Mouse (Mus musculus): ENCODE measurements around the gene Cdkal1. TPM values are rescaled to one million over a fixed set of nuclear protein-coding genes. Genes with fewer than 3 reads are reported as not detected.

Cdkal1 gene
- polyA plus RNA-seq, 1 experiment from 2014 or later, result 21.6 TPM

DNA sequence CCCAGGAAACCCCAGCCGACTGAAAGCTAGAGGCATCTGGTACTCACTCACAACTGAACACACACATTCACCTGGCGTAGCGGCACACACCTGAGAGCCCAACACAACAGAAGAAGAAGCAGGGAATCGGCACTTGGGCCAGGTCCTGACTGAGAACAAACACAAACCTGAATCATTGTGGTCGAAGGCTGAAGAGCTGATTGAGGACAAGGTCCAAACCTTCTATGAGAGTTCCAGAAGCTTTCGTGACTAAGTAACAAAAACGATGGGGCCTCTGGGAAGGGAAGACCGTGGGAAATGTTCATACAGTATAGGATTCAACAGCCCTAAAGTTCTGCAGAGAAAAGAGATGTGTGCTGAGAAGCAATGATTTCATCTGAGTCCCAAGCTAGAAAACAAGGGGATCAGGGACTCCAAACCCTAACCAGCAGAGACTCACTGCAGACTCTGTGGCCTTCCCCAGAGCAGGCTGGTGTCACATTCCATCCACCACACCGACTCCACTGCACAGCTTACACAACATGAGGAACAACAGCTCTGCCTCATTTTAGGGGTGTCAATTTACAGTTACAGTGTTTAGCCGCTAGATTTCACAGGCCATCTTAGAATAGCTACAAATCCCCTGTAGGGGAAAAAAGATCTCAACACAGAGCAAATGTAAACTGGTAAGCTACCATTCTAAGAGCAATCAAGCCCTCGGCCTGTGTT, 175.8 kb downstream of the Cdkal1 start:
- H3K27ac ChIP-seq (replicated peaks), result no peak overlapping the region
- no peaks in the 10 kb centered on the region for H3K9me3 ChIP-seq
- H3K36me3 ChIP-seq, result no peaks in the 10 kb centered on the region
- no peaks in the 10 kb centered on the region for H3K27me3 ChIP-seq
- H3K4me2 ChIP-seq, result no peak overlapping the region
- no peak overlapping the region for H3K4me3 ChIP-seq
- H3K9ac ChIP-seq, result no peak overlapping the region
- WGBS, result 93% methylated on average over 11 of the region's 11 CpGs
- H3K4me1 ChIP-seq (replicated peaks), result no peaks in the 10 kb centered on the region
- ATAC-seq (ENCODE audit: low read depth), result no peak

DNA sequence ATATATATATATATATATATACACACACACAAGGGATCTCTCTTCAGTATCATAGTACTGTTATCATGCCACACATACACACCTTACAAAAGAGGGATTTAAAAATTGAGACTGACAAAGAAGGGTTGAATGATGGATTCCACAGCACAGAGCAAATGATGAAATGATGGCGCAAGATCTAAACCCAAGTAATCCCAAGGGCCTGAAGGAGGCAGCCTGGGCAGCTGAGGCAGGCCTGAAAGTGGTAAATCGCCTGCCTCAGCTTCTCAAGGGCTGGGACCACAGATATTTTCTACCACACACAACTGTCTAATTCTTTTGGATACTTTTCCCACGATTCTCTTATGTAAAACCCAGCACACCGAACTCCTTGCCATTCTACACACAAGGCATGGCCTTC, 177.9 kb downstream of the Cdkal1 start:
- Histone ChIP-seq H3K27ac (replicated peaks) (no peak overlapping the region), H3K4me1 (replicated peaks) (no peaks in the 10 kb centered on the region), H3K36me3 (no peaks in the 10 kb centered on the region), H3K9ac (no peak overlapping the region), H3K27me3 (no peaks in the 10 kb centered on the region), H3K4me2 (no peak overlapping the region), H3K4me3 (no peak overlapping the region), H3K9me3 (no peaks in the 10 kb centered on the region)
- WGBS, result 92% methylated on average over 4 of the region's 4 CpGs
- ATAC-seq (ENCODE audit: low read depth), result no peak

DNA sequence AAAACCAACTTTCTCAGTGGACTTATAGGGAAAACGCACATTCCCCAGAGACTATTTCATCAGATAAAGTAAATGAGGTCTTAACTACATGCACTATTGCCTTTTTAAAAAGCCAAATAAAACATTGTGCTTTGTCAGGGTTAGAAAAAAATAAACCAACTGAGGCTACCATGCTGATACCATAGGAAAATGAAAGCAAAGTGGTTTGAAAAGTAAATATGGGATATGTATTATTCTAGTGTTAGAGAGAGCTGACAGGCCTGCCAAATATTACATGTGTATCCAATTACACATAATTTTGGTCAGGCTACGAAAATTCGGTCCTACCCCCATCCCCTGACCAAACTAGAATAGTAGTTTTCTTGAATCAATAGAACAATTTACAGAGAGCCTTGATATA, 184.8 kb downstream of the Cdkal1 start:
- Histone ChIP-seq H3K4me3 (no peak overlapping the region), H3K9ac (no peak overlapping the region), H3K27me3 (no peaks in the 10 kb centered on the region), H3K36me3 (no peaks in the 10 kb centered on the region), H3K4me1 (replicated peaks) (0 out of 2 replicates have a peak, but pooled peaks cover 3% of the 10 kb centered on the region), H3K9me3 (no peaks in the 10 kb centered on the region), H3K27ac (replicated peaks) (no peak overlapping the region), H3K4me2 (no peak overlapping the region)
- 80% methylated on average over 3 of the region's 3 CpGs for WGBS
- no peak for ATAC-seq (ENCODE audit: low read depth)

DNA sequence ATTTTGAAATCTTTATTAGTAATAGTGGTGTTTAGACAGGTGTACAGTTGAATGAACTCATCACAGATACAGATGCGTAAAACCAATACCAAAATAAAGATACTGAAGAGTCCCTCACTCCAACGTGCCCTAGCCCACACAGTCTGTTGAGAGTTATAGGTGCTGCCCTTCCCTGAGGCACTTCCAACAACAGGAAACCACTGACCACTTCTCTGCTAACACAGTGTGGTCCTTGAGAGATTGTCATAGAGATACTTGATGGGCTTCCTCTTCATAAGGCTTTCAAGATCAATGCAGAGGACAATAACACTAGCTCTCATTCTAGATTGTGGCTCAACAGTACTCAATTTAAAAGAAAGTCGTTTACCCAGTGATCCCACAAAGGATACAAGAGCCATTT, 191.6 kb downstream of the Cdkal1 start:
- H3K4me2 ChIP-seq, result no peak overlapping the region
- H3K4me3 ChIP-seq, result no peak overlapping the region
- no peaks in the 10 kb centered on the region for H3K4me1 ChIP-seq (replicated peaks)
- WGBS, result 76% methylated on average over 3 of the region's 3 CpGs
- H3K27ac ChIP-seq (replicated peaks), result no peak overlapping the region
- H3K36me3 ChIP-seq, result no peaks in the 10 kb centered on the region
- H3K27me3 ChIP-seq, result no peaks in the 10 kb centered on the region
- H3K9ac ChIP-seq, result no peak overlapping the region
- no peak for ATAC-seq (ENCODE audit: low read depth)
- no peaks in the 10 kb centered on the region for H3K9me3 ChIP-seq

DNA sequence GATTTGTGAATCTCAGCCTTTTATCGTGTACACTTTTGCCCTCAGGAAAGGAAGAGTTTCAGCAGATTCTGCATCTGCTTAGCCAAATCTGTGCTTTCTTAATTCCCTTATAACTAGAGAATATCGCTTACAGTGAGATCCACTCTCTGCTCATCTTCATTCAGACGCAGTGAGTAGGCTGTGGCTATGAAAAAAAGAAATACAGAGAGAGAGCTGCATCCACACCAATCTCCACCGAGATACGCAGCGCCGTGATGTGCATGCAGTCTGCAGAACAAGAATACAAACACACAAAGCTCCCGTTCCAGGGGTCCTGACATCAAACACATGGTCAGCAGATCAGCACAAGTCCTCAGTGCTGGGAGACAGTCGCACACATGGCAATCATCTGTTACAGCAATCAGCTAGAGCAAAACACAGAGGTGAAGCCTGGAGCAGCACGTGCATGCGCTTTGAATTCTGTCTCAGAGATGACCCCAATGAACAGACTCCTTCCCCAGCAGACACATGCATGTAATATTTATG, 199.6 kb downstream of the Cdkal1 start:
- no peaks in the 10 kb centered on the region for H3K27me3 ChIP-seq

DNA sequence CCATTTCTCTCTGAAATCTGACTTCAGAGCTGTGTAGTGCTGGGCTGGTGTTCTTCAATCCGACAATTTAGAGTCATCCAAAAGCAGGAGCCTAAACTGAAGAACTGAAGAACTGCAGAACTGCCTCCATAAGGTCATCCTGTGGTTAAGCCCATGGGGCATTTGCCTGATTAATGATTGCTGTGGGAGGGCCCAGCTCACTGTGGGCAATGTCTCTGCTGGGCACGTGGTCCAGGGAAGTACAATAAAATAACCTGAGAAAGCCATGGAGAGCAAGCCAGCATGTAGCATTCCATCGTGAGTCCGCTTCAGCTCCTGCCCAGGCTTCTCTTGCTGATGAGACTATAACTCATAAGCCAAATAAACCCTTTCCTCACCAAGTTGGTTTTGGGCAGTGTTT, 202.1 kb downstream of the Cdkal1 start:
- H3K27me3 ChIP-seq, result no peaks in the 10 kb centered on the region
- no peaks in the 10 kb centered on the region for H3K4me1 ChIP-seq (replicated peaks)
- H3K36me3 ChIP-seq, result no peaks in the 10 kb centered on the region
- H3K9me3 ChIP-seq, result no peaks in the 10 kb centered on the region
- no peak for ATAC-seq (ENCODE audit: low read depth)
- H3K4me2 ChIP-seq, result no peak overlapping the region
- H3K4me3 ChIP-seq, result no peak overlapping the region
- H3K9ac ChIP-seq, result no peak overlapping the region
- H3K27ac ChIP-seq (replicated peaks), result no peak overlapping the region
- 43% methylated on average over 4 of the region's 4 CpGs for WGBS

More for the DNA sequence above, 199.6 kb downstream of the Cdkal1 start:
- no peak overlapping the region for H3K4me3 ChIP-seq
- no peak overlapping the region for H3K9ac ChIP-seq
- H3K4me1 ChIP-seq (replicated peaks), result no peaks in the 10 kb centered on the region
- H3K9me3 ChIP-seq, result no peaks in the 10 kb centered on the region
- ATAC-seq (ENCODE audit: low read depth), result no peak
- no peaks in the 10 kb centered on the region for H3K36me3 ChIP-seq
- WGBS, result 85% methylated on average over 11 of the region's 11 CpGs
- no peak overlapping the region for H3K4me2 ChIP-seq
- no peak overlapping the region for H3K27ac ChIP-seq (replicated peaks)

DNA sequence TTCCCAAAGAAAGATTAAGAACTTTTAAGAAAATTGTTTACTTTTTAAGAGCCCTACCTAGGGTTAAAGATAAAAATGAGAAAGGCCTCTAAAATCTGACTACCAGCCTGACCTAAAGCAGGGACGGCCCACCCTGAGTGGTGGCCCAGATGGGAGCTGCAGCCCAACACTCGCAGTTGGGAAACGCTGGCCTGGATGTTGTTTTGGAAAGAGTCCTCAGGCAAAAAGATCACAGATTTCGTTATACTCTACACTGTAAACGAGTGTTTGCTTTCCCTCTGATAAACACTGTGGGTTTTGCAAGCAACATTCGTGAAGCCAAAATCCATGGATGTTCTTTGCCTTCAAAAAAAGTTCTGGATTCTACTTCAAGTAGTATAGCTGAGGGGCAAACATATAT, 202.7 kb downstream of the Cdkal1 start:
- no peaks in the 10 kb centered on the region for H3K4me1 ChIP-seq (replicated peaks)
- no peak for ATAC-seq (ENCODE audit: low read depth)
- no peaks in the 10 kb centered on the region for H3K9me3 ChIP-seq
- no peaks in the 10 kb centered on the region for H3K27me3 ChIP-seq
- WGBS, result 90% methylated on average over 6 of the region's 6 CpGs
- no peaks in the 10 kb centered on the region for H3K36me3 ChIP-seq
- H3K4me2 ChIP-seq, result no peak overlapping the region
- no peak overlapping the region for H3K27ac ChIP-seq (replicated peaks)
- no peak overlapping the region for H3K4me3 ChIP-seq
- H3K9ac ChIP-seq, result no peak overlapping the region

DNA sequence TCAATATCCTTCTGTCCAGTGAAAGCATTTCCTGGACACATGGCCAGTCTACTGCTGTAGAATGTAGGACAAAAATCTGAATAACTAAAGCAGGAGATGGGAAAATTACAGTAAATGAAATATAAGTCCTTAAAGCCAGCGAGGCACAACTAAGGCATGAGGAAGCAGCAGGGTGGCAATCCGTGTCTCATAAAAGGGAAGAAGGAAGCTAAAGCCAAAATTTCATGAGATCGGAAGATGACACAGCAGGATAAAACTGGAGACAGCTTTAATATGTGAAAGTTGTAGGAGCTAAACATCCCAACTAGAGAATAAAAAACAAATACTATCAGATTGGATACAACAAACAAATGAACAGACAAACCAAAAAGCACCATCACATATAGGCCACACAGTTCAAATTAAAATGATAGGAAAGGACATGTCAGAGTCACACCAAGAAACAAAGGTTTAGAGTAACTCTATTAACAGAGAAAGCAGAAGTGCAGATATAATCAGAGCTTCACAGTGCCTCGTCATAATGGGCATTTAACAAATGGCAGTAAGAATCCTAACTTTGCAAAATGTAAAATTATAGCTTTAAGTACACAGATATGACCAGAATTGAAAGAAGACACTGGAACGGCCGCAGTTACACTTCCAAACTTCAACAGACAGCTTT, 204.8 kb downstream of the Cdkal1 start:
- Histone ChIP-seq H3K9me3 (no peaks in the 10 kb centered on the region), H3K4me2 (no peak overlapping the region), H3K4me3 (no peak overlapping the region), H3K9ac (no peak overlapping the region), H3K27me3 (no peaks in the 10 kb centered on the region), H3K36me3 (no peaks in the 10 kb centered on the region), H3K4me1 (replicated peaks) (no peaks in the 10 kb centered on the region), H3K27ac (replicated peaks) (no peak overlapping the region)
- no peak for ATAC-seq (ENCODE audit: low read depth)
- WGBS, result 81% methylated on average over 6 of the region's 6 CpGs

DNA sequence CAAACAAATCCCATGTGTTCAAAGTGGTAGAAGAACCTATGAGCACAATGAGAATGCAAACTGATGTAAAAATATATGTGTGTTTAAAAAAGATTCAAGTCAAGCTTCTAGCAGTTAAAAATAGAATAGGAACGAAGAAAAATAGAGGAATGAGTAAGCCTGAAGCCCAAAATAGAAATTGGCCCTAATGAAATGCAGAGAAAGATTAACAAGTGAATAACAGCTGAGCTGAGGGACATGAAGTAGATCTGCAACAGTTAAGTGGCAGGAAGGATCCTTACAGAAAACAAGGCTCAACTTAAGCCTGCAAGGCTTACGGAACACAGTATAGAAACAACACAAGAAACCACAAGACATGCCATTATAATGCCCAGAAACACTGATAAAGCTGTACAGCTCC, 205.9 kb downstream of the Cdkal1 start:
- Histone ChIP-seq H3K9me3 (no peaks in the 10 kb centered on the region), H3K27me3 (no peaks in the 10 kb centered on the region), H3K4me3 (no peak overlapping the region), H3K9ac (no peak overlapping the region), H3K4me2 (no peak overlapping the region), H3K27ac (replicated peaks) (no peak overlapping the region), H3K4me1 (replicated peaks) (no peaks in the 10 kb centered on the region), H3K36me3 (no peaks in the 10 kb centered on the region)
- no peak for ATAC-seq (ENCODE audit: low read depth)
- WGBS, result 76% methylated on average over 2 of the region's 2 CpGs

DNA sequence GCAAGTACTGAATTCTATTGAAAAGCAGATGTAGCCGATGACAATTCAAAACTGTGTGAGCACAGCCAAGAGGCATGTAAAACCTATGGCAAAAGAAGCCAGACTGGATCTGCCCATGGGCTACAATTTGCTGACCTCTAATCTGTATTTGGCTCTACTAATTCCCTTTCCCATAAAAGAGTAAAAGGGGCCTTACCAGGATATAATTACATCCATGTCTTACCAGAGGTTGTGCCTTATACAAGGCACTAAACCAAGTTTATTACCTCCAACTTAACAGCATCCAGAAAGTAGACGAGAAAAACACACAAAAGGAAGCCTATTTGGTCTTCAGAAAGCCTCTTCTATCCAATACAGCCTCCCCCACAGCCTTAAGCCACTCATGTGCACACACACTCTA, 213.2 kb downstream of the Cdkal1 start:
- Histone ChIP-seq H3K27ac (replicated peaks) (no peak overlapping the region), H3K9me3 (no peaks in the 10 kb centered on the region), H3K4me1 (replicated peaks) (no peaks in the 10 kb centered on the region), H3K4me3 (no peak overlapping the region), H3K4me2 (no peak overlapping the region), H3K36me3 (no peaks in the 10 kb centered on the region), H3K9ac (no peak overlapping the region), H3K27me3 (no peaks in the 10 kb centered on the region)
- WGBS, result 56% methylated on average over 2 of the region's 2 CpGs
- ATAC-seq (ENCODE audit: low read depth), result no peak

DNA sequence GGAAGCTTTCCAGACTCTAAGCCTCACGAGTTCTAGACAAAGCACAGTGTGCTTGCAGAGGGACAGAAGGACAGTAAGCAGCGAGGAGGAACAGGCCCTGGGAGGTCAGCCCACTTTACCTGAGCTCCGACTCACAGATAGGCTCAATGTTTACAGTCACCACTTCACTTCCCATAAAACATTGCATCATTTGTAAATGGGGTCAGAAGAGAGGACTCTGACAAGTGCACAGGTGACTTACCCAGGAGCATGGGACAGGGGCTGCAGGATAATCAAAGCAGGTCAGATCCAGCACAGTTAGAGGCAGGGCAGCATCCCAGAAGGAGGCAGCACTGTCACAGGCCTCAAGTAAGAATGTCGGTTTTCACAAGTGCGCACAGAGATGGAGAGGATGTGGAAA, 214.3 kb downstream of the Cdkal1 start:
- H3K4me1 ChIP-seq (replicated peaks), result no peaks in the 10 kb centered on the region

DNA sequence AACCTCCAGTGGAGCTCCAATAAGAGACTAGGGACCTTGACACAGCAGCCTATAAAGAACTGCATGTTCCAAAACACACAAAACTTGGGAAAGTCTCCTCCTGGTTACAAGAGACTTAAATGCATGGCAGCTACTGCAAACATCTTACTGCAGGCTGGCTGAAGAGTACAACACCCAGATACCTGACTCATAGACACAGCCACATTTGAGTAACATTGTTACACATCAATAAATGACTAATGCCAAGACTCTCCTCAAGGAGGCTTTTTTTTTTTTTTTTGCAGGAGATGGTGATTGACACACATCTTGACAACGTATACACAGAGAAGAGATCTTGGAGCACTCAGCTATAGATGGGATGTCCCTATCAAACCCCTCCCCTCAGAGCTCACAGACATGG, 215.3 kb downstream of the Cdkal1 start:
- no peaks in the 10 kb centered on the region for H3K27me3 ChIP-seq
- H3K4me2 ChIP-seq, result no peak overlapping the region
- WGBS, result 87% methylated on average over 1 of the region's 1 CpGs
- H3K4me3 ChIP-seq, result no peak overlapping the region
- H3K9ac ChIP-seq, result no peak overlapping the region
- no peak overlapping the region for H3K27ac ChIP-seq (replicated peaks)
- H3K4me1 ChIP-seq (replicated peaks), result no peaks in the 10 kb centered on the region
- H3K36me3 ChIP-seq, result no peaks in the 10 kb centered on the region
- no peak for ATAC-seq (ENCODE audit: low read depth)
- no peaks in the 10 kb centered on the region for H3K9me3 ChIP-seq

More for the DNA sequence above, 214.3 kb downstream of the Cdkal1 start:
- no peak overlapping the region for H3K27ac ChIP-seq (replicated peaks)
- WGBS, result 70% methylated on average over 5 of the region's 5 CpGs
- H3K9ac ChIP-seq, result no peak overlapping the region
- H3K36me3 ChIP-seq, result no peaks in the 10 kb centered on the region
- no peak for ATAC-seq (ENCODE audit: low read depth)
- H3K4me2 ChIP-seq, result no peak overlapping the region
- H3K27me3 ChIP-seq, result no peaks in the 10 kb centered on the region
- H3K4me3 ChIP-seq, result no peak overlapping the region
- no peaks in the 10 kb centered on the region for H3K9me3 ChIP-seq

DNA sequence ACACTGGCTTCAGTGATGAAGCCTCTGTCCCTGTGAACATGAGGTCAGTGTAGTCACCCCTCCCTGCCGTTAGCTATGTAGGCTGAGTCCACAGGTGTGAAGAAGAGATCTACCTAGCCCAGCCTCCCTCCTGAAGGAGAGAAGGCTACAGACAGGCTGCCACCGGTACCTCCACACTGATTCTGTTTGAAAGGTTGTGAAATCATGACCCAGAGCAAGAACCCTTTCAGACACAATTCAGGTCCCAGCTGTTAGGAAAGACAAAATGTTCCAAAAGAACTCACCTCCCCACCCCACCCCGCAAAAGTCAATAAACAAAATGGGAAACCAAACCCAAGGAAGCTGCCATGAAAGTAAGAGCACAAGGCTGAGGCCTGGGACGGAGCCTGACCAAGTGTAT, 217.2 kb downstream of the Cdkal1 start:
- no peak for ATAC-seq (ENCODE audit: low read depth)
- H3K27me3 ChIP-seq, result no peaks in the 10 kb centered on the region
- no peak overlapping the region for H3K4me2 ChIP-seq
- no peaks in the 10 kb centered on the region for H3K36me3 ChIP-seq
- no peak overlapping the region for H3K27ac ChIP-seq (replicated peaks)
- H3K4me1 ChIP-seq (replicated peaks), result no peaks in the 10 kb centered on the region
- no peak overlapping the region for H3K4me3 ChIP-seq
- H3K9ac ChIP-seq, result no peak overlapping the region
- 90% methylated on average over 4 of the region's 4 CpGs for WGBS
- no peaks in the 10 kb centered on the region for H3K9me3 ChIP-seq
